Mouse (Mus musculus) spleen, postnatal 10 days (tissue): Measurements from ENCODE around the gene Armc10.
"Not testable (repeated sequence)": the region's sequence is repeated elsewhere in the genome, so short reads cannot be mapped to it uniquely, and the experiment has no call there.

ENCODE experiments used
- DNase-seq, 2 experiments: peaks; one replicate each; pipeline ENCODE4 v3.0.0; 2021 to 2022; ENCODE audit warnings: low spot score in 2 of 2

Armc10 gene

GRCm38 (mm10) chr5:21702873-21703475 is 57.4 kb downstream of the Armc10 start:
- no peak for DNase-seq

- DNase-seq: no peak
Observed at GRCm38 (mm10) chr5:21703708-21704107, 58.1 kb downstream of the Armc10 start.

GRCm38 (mm10) chr5:21706546-21706945 is 60.9 kb downstream of the Armc10 start:
- no peak for DNase-seq

GRCm38 (mm10) chr5:21708011-21708410 is 62.4 kb downstream of the Armc10 start:
- not testable (repeated sequence) for DNase-seq
